Mouse (Mus musculus) thymus, postnatal 14 days (tissue): ENCODE results near the gene Tmco1.
A peak's percentile ranks its signal among the peaks of the same experiment; 100 is the strongest.
"Not testable (repeated sequence)": the region's sequence is repeated elsewhere in the genome, so short reads cannot be mapped to it uniquely, and the experiment has no call there.

Experiments used
- DNase-seq: peaks from one replicate; pipeline ENCODE4 v3.0.0; 2021

Gene Tmco1

DNA sequence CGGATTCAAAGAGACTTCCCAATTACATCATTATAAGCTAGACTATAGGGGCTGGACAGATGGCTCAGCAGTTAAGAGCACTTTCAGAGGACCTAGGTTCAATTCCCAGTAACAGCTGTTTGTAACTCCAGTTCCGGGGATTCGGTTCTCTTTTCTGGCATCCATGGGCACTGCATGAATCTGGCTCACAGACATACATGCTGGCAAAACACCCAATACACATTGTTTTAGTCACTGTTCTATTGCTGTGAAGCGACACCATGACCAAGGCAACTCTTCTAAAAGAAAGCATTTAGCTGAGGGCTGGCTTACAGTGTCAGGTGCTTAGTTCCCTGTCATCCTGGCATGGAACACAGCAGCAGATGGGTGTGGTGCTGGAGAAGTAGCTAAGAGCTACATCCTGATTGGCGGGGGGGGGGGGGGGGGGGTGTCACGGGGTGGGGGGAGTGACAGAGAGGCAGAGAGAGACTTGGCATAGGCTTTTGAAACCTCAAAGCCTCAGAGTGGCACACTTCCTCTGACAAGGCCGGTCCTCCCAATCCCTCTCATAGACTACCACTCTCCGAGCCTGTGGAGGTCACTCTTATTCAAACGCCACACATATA lies 31.1 kb downstream of the Tmco1 start:
- DNase-seq, result no peak

DNA sequence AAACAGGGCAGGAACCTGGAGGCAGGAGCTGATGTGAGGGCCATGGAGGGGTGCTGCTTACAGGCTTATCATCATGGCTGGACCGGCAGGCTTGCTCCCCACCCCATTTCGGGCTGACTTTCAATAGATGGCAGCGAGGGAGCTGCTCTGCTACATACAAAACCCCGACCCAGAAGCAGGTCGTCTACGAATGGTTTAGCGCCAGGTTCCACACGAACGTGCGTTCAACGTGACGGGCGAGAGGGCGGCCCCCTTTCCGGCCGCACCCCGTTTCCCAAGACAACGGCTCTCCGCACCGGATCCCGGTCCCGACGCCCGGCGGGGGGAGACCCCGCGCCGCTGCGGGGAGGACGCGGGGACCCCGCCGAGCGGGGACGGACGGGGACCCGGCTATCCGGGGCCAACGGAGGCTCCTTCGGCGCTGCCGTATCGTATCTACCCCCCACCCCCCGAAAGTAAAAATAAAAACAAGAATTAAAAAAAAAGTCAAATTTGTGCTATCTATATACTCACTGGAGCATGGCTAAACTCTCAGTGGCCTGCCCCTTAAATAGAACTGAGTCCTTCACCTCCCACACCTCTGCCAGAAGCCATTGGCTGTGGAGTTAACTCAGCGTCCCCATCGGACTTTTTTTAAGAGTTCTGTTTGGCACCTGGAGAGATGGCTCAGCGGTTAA lies 32.1 kb downstream of the Tmco1 start:
- DNase-seq, result peak; percentile 44

DNA sequence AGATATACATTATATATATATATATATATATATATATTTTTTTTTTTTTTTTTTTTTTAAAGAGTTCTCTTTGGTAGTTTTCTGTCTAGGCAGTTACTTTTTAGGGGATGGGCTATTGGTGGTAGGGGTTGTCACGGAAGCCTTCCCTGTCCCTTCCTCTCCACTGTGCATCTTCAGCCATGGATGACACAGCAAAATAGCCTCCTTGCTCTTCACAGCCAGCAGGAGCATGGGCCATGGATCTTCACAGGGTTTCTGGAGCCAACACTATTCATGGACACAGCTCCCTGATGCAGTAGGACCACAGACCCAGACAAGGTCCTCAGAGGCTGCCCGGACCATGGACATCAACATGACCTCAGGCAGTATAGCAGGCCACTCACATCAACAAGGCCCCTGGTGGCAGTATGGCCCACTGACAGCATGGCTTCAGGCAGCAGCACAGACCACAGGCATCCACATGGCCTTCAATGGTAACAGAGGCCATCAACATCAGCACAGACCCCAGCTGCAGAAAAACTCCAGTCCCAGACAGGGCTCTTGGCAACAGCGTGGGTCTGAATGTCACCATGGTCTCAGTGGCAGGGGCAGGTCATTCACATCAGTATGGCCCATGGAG lies 32.8 kb downstream of the Tmco1 start:
- DNase-seq, result no peak

DNA sequence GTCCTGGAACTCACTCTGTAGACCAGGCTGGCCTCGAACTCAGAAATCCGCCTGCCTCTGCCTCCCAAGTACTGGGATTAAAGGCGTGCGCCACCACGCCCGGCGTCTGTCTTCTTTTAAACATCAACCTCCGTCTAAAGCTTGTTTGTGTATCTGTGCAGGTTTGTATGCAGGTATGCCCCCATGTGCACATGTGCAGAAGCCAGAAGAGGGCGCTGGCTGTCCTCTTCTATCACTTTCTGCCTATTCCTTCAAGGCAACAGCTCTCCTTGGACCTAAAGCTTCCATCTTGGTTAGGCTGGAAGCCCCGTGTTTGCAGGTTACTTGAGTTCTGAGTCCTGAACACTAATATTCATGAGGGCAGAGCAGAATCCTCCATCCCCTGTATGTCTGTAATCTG lies 34.7 kb downstream of the Tmco1 start:
- no peak for DNase-seq

DNA sequence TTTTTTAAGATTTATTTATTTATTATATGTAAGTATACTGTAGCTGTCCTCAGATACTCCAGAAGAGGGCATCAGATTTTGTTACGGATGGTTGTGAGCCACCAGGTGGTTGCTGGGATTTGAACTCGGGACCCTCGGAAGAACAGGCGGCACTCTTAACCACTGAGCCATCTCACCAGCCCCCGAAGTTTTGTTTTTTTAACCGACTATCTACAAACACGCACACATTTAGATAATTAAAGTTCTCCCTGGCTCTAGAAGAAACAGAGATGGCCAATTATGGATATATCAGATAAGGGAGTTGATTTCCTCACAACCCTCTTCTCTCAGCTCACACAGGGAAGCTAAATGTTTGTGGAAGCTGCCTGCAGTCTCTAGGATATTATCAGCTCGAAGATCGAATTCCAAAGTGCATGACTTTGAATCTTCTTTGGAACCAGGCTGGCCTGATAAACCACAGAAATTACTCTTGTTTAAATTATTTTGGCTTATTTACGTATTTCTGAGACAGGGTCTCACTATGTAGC lies 37.9 kb downstream of the Tmco1 start:
- DNase-seq, result not testable (repeated sequence)

DNA sequence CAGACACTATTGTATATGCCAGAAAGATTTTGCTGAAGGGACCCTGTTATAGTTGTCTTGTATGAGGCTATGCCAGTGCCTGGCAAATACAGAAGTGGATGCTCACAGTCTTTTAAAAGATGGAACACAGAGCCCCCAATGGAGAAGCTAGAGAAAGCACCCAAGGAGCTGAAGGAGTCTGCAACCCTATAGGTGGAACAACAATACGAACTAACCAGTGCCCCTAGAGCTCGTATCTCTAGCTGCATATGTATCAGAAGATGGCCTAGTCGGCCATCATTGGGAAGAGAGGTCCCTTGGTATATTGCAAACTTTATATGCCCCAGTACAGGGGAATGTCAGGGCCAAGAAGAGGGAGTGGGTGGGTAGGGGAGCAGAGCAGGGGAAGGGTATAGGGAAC lies 41.0 kb downstream of the Tmco1 start:
- DNase-seq, result not testable (repeated sequence)

DNA sequence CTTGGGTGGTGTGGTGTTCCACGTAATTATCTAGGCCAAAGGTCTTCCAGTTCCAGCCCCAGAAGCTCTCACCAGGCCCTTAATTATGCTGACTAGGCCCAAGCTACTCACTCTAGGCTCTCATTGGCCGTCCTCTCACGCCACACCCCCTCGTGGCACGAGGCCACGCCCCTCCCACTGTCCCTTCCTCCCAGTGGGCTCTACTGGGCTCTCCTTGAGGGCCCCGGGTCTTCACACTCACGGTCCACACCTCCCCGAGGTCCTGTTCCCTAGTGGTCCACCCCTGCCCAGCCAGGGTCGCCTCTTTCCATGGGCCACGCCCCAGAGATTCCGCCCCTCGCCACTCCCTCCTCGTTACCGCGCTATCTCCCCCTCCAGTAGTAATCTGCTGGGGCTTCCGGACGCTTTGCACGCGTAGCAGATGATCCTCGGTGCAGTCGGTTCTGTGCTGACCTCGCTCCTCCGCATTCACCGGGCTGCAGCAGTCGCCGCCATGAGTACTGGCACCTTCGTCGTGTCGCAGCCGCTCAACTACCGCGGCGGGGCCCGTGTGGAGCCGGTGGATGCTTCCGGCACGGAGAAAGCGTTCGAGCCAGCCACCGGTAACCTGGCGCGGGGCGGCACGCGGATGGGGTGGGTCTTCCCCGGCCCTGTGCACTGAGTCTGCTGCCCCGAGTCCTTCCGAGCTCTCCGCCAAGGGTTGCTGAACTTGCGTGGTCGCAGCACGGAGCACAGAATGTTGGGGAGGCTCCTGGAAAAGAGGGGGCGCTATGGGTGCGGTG lies 41.8 kb downstream of the Tmco1 start, which contains the start of gene Aldh9a1:
Gene Aldh9a1, plus strand, starts transcription at position 177 of the 782 bp plus-strand sequence.
- DNase-seq, result peak; percentile 85

DNA sequence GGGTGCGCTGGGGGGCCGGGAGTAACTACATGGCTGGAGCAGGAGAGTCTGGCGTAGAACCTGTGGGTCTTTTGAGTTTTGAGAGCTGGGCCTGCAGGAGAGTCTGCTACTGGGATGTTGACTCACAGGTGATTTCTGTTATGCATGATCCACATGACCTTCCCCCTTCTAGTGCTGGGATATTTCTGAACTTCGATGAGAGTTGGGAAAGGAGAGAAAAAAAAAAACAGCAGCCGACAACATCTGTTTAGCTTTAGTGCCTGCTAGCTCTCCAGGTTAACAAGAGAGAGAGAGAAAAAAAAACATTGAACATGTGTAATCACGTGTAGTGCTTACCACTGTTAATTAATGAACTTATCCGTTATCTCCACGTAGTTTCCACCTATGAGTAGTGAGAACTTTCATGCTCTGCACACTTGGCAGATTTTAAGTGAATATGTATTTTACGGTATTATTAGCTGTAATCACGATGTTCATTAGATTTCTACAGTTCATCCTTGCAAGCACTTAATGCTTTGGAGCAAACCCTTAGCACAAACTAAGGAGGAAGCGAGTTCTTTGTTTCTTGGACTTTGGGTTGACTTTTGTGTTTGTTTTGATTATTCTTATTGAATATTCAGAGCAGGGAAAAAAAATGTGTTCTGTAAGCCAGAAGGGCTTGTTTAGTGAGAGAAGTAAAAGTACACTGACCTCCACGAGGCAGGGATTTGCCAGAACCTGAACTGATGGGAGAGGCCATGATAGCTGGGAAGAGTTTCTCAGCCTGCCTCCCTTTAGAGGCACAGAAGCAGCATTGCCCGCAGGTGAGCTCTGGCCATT lies 42.6 kb downstream of the Tmco1 start:
- no peak for DNase-seq

DNA sequence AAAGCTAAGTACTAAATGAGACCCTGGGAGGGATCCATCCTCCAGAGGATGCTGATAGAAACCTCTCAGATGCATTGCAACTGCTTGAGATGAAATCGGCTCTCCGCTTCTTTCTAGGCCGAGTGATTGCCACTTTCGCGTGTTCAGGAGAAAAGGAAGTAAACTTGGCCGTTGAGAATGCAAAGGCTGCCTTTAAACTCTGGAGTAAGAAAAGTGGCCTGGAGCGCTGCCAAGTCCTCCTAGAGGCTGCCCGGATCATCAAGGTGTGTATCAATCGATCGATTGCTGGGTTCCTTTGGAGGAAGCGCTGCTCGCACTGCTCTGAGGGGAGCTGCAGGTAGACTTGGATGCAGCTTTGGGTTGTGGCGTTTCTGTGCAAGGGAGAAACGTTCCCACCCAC lies 44.2 kb downstream of the Tmco1 start:
- no peak for DNase-seq

DNA sequence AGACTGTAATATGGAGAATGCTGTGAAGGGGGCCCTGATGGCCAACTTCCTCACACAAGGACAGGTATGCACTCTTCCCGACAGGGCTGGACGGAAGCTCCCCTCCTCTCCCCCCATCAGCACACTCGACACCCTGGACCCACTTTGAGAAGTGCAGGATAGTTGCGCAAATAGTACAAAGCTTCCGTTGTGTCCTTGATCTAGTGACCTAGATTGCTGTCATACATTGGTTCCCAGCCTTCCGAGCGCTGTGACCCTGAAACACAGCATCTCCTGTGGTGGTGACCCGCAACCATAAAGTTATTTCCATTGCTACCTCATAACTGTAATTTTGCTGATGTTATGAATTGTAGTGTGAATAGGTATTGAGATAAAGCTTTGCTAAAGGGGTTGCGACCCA lies 49.2 kb downstream of the Tmco1 start:
- no peak for DNase-seq

DNA sequence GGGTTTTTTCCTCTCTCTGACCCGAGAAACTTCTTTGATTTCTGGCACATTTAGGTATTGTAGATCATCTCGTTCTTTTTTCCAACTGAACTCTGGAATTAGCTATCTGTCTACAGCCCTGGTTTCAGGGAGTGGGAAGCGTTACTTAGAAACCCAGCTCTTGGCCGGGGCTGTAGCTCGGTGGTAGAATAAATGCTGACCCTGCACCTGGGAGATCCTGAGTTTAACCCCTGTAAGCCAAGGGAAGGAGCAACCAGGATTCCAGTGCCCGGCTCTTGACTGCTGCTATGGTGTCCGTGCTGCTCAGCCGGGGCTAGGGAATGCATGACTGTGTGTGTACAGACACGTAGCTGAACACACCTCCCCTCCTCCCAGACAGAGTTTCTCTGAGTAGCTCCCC lies 50.6 kb downstream of the Tmco1 start:
- no peak for DNase-seq

DNA sequence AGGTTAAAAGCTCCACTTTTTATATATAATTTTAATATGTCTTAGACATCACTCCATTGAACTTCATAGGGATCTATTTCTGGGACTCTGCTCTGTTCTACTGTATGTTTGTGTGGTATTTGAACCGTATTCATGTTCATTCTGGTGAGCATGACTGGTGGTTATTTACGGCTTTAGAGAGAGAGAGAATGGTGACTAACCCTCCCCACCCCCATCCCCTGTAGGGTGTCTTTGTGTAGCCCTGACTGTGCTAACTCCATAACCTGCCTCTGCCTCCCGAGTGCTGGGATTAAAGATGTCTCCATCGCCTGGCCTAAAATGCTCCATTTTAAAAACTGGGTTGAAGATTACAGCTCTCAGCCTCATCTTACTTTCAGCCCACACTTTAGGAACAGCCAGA lies 52.1 kb downstream of the Tmco1 start:
- no peak for DNase-seq

DNA sequence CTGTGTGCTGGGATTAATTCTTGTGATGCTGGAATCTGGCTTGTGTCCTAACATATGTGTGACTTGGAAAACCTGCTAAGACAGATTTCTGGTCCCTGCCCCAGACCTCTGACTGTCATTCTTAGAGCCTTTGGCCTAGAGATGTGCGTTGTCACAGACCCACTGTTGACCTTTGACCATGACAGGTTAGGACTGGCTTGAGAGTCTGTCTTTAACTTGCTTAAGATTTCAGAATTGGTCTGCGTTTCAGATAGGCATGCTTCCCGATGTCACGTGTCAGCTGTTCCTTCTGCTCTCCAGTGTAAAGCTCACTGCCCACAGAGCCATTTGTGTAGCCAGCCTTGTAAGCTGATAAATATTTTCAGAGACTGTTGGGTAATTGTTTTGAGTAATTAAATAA lies 54.6 kb downstream of the Tmco1 start:
- no peak for DNase-seq

DNA sequence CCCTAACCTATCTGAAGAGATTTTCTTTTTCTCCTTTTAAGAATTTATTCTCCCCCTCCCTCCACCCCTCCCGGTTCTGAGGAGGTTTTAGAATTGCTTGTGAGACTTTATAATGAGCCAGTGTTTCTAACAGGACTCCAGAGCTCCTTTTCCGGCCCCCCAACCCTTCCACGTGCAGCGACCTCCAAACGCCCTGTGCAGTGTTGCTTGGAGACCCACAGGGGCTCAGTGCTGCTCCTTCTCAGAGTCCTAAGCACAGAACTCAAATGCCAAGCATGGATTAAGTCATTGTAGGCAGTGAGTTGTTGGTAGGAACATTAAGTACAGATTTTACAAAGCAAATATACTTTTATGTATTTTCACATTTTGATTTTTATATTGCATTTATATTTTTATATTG lies 55.1 kb downstream of the Tmco1 start:
- DNase-seq, result no peak

DNA sequence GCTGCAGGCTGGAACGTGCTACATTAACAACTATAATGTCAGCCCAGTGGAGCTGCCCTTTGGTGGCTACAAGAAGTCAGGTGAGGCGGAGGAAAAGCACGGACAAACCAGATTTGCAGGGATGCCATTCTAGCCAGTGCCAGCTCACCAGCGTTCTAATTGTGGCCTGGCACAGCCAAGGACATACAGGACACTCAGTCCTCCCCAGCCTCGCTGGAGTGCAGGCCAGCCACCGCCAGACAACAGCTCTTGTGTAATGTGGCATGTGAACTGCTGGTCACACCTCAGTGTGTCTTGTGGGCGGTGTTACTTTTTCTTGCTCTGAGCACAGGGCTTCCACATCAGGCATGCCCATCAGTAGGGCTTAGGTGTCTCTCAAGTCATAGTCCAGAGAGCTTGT lies 57.6 kb downstream of the Tmco1 start:
- DNase-seq, result no peak

DNA sequence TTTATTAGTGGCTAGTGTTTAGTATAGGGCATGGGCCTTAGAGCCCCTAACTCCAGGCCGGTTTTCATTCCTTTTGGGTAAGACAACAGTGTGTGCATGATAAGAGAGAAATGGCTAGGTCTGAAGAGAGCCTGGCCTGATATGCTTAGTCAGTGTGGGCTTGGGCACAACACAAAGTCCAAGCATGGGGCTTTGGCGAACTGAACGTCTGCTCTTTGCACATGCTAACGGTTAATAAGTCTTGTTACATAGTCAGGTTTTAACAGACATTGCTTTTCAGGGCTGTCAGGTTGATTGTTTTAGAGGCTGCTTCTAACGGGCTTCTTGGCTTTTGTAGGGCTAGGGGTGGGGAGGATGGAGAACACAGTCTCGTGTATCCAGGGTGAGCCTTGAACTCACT lies 58.4 kb downstream of the Tmco1 start:
- DNase-seq, result no peak

DNA sequence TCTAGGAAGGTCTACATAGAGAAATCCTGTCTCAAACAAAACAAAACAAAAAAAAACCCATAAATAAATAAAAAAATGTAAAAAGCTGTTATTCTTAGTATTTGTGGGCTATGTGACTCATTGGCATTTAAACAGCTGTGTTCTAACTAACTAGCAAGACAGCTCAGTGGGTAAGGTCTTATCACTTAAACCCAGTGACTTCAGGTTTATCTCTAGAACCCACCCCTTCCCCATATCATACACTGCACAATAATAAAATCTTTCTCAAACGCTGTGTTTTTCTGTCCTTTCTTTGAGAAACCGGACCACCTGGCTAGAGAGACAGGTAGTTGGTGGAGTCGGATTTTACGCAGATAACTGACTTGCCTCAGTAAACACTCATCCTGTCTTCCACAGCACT lies 59.8 kb downstream of the Tmco1 start:
- no peak for DNase-seq

DNA sequence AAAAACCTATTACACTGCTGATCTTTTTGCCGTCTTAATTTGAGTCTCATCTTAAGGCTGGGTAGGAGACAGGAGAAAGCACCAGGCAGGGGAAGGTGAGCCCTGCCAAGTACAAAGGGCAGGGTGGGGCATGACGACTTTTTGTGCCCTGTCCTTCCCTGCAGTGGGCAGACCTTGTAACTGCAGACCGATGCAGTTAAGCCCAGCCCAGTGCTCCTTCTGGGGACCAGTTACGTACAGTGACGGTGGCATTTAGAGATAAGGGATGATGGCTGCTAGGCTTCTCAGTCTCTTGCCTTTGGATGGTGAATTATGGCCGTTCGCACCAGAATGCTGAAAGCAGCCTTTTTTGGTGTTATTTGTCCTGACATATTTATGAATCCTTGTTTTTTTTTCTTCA lies 60.3 kb downstream of the Tmco1 start:
- DNase-seq, result no peak

DNA sequence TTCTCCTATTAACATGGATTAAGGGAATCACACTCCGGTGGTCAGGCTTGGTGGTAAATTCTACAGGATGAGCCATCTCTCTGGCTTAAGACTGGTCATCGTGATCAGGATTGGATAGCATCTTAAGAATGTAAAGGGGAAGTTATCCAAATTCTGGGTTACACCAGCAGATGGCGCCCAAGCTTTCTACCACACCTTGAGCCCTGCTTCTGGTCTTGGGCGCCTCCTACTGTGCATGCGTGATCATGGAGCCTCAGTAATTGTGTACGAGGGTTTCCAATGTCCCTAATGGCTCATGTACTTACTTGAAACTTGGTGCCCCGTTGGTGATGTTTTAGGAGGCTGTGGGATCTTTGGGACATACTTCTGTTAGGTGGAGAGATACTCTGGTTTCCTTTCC lies 61.7 kb downstream of the Tmco1 start:
- DNase-seq, result peak; percentile 90

DNA sequence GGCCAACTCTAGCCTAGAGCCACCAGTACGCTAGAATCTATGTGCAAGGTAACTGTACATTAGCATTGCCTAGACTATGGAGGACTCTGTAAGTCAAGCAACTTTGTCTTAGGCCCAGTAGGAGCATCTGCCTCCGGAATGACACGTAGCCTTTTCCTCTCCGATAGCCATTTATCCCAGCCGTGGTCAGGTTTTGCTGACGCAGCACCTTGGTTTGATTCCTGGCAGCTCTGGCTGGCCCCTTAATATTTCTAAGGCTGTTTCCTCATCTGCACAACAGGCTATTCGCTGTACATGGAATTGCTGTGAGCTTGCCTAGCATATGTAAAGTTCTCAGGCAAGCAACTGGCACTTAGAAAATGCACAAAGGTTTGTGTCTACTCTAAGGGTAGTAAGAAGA lies 64.6 kb downstream of the Tmco1 start:
- DNase-seq, result no peak

DNA sequence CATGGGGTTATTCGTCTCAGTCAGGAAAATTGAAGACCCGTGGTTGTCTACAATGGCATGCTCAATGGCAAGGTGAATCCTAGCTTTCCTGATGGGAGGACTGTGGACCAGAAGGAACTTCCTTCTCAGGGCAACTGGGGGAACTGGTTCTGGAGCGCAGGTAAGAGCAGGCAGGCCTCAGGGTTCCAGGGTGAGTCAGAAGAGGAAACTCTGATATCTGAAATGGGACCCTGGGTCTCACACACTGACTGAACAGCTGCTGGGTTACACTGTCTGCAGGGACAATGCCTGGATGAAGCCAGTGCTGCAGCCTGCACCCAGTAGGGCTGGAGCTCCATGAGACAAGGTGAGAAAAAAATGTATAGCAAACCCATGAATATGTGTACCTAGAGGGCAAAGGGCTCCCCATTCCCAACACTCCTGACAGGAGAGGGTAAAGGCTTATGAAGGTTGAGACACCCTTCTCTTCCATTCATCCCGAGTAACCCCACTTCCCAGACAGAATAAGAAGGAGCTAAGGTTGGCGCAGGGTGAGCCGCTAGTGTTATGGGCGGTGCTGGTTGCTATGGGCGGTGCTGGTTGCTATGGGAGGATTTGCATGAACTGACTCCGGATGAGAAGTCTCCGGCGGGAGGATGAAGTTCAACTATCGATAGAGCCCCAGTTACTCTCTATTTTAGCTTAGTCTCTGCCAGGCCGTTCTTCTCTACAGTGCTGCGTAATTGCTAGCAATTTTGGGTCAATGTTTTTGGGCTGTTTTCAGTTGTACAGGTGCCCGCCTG lies 66.0 kb downstream of the Tmco1 start:
- peak; percentile 79 for DNase-seq

DNA sequence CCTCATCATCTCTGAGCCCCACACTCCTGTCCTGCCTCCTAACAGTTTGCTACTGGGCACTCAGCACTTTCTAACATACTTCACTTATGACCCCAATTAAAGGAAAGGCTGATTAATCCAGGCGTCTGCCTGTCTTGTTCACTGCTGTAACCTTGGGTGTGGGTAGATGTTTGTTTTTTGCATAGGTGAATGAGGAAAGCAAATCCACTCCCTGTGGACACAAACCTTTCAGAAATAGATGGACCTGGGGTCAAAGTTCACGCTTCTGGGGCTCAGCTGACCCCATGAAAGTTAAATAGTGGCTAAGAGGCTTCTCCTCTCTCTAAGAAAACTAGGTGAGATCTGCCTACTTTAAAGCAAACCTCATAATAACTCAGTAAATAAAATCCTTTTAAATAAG lies 66.8 kb downstream of the Tmco1 start:
- no peak for DNase-seq
